Mouse (Mus musculus) lung, postnatal 4 days (tissue): ENCODE measurements around the gene Itpripl2.

ENCODE experiments used
- DNase-seq, 2 experiments: peaks; one replicate each; pipeline ENCODE4 v3.0.0; 2021

Itpripl2 gene

DNA sequence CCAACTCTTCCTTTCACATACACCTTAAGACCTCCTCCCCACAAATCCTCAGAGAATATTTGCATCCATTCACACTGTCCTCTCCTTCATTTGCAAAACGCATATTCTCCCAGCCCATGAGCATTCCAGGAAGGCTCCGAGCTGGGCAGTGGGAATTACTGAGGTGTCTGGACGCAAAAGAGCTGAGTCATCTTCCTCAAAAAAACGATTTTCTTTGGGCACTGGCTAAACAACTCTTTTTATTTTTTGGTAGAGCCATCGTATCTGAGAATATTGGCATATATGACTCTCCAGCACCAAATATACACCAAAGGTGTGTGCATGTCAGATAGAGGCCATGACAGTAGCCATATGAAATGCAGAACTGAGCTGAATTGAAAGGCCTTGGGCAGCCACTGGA lies 4.9 kb downstream of the Itpripl2 start:
- DNase-seq = no peak

DNA sequence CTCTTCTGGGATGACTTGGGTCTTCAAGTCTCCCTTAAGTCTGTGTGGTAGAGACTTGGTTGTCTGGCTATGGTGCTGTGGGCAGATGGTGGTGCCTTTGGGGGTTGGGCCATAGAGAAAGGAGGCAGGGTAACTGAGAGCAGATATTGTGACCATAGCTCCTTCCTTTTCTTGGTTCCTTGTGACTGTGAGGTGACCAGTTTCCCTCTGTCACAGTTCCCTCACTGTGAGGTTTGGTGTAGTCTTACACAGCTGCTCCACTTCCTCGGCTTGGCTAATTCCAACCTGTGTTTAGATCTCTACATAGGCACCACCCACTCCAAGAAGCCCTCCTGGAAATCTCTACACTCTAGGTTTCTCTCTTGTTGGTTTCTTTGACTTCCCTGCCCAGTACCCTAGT lies 7.8 kb downstream of the Itpripl2 start:
- DNase-seq = no peak

GRCm38 (mm10) chr7:118482001-118482400 lies 9.8 kb downstream of the Itpripl2 start:
- DNase-seq = no peak

- DNase-seq = peak in 1 of 2 experiments; percentile 34
These were observed 10.5 kb downstream of the Itpripl2 start for GRCm38 (mm10) chr7:118481047-118481810.

DNA sequence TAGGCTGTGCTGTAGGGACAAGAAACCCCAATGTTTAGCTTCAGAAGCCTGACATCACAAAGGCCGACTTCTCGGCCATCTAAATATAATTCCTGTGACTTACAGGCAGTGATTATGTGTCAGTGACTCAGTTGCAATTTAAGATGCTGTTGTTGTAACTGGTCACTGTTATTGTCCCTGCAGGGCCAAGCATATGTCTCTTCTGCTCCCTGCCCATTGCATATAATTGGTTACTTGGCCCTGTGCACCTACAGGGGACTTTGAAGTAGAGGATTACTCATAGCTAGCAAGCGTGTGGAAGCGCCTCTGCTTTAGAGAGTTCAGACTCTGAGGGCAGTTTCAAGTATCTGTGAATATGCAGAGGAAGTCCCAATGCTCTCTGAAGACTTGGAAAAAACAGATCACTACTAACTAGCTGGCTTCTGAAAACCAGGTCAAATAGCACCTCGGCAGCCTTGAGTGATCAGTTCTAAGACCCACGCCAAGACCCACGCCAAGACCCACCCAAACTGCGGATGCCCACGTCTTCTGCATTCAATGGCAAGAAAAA lies 11.5 kb downstream of the Itpripl2 start:
- DNase-seq = no peak

DNA sequence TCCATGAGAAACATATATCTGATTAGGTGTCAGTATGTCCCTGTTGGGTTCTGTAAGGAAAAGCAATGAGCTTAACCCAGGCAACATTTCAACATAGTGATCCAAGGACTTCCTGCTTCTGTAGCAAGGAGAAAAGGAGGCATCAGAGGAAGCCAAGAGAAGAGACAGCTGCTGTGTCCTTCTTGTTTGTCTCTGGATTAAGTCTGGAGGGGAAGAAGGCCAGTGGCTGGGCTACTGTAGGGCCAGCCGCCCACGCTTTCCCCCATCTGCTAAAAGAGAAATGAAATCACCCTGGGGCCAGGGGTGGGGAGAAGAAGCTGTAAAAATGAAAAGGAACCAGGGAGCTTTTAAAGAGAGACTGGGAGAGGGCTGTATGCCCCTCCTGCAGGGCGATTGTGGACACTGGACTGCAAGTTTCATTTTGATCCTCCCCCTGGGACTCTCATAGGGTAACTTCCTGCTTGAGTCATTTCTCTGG lies 12.9 kb downstream of the Itpripl2 start:
- DNase-seq = peak; percentile 63 to 74

GRCm38 (mm10) chr7:118476428-118476827 lies 15.3 kb downstream of the Itpripl2 start:
- no peak for DNase-seq

GRCm38 (mm10) chr7:118475008-118475705 lies 16.6 kb downstream of the Itpripl2 start:
- DNase-seq = peak; percentile 56 to 69

- DNase-seq = no peak
These were observed 18.9 kb downstream of the Itpripl2 start for GRCm38 (mm10) chr7:118472886-118473285.

DNA sequence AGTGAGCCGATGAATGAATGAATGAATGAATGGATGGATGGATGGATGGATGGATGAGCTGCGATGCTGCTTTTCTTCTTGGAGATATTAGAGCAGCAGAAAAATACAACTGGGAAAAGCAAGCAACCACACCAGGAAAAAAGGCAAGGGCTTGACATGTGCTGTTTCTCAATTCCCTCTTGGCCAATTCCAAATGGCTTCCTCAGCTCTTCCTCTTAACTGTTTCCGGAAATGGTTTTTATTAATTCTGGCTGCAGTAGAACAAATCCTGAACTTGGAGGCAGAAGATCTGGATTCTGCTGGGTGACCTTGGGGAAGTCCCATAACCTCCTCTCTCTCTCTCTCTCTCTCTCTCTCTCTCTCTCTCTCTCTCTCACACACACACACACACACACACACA lies 23.7 kb downstream of the Itpripl2 start:
- no peak for DNase-seq

GRCm38 (mm10) chr7:118464432-118464831 lies 27.3 kb downstream of the Itpripl2 start:
- no peak for DNase-seq

DNA sequence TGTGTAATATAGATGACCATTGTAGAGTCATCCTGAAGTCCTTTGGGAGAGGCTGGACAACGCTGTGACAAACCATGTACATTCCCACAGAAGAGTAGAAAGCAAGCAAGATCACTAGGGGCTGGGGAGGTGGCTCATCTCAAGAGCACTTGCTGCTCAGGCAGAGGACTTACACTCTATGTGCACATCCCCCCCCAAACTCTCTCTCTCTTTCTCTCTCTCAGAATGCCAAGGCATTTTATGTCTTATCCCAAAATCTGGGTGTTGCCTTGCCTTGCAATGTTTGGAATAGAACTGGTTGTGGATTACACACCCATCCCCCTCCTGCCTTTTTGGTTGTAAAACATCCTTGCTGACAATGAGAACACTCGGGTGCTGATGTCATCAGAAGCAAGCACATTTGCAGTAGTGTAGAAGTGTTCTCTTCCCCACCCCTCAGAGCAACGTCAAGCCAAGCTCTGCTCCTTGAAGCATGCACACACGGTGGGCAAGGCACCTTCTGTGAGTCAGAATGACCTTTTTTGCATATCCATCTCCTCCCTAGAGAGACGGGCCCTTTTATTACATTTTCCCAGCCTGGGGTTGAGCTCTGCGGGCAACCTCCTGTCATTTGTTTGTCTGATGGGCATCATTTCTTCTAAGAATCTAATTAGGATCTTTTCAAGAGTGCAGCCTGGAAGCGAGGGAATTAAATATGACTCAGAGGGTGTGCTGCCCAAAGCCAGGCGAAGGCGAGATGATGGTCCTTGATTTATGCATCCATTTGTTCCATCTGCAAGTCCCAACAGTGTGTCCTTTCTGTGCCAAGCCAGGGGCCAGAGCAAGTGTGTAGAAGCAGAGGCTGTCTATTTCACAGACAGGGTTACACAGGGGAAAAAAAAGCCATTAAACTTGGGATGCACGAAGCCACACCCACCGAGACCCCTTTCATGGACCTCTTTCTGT lies 28.7 kb downstream of the Itpripl2 start:
- DNase-seq = peak in 1 of 2 experiments; percentile 38

DNA sequence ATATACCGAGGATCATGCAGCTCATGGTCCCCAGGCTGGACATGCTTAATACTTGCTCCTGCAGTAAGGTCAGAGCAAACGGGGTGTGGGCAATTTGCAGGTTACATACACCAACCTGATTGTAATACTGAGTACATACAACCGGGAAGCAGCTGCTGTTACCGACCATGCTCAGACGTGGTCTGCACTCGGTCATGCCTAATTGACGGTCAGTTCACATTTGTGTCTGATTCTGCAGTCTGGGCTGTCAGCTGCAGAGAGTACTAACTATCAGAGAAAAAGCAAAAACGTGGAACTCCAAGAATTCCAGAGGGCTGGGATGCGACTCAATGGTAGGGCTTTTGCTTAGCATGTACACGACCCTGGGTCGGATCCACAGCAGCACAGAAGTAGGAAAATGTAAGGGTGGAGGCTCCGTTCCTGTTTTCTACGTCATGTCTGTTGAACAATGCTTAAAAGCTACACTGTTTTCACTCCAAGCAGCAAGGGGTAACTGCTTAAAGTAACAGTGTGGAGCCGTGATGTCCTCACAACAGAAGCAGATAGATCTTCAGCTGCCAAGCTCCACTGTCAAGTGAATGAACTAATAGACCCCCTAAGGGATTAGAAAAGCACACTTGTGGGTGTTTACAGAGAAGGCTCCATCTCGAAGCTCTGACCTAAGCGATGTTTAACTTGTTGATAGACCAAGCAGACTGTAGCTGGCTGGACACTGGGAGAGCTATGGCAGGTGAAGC lies 30.2 kb downstream of the Itpripl2 start:
- no peak for DNase-seq

- DNase-seq = no peak
These were observed 38.1 kb downstream of the Itpripl2 start for GRCm38 (mm10) chr7:118453722-118454121.

DNA sequence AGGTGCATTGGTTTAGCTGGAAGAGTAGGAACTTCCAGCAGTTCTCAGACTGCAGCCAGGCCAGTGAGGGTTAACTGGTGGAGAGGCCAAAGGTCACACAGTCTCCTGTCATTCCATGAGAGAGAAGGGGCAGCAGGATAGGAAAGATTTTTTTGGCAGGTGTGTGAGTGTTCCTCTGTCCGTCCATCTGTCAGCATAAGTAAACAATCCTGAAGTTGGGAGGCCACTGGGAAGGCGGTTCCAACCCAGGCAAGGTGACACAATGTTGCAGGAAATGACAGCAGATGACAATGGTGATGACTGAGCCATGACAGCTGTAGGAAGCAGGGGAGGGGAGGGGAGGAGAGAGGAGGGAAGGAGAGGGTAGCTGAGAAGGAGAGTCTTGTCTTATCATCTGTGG lies 38.8 kb downstream of the Itpripl2 start:
- peak; percentile 33 to 52 for DNase-seq

DNA sequence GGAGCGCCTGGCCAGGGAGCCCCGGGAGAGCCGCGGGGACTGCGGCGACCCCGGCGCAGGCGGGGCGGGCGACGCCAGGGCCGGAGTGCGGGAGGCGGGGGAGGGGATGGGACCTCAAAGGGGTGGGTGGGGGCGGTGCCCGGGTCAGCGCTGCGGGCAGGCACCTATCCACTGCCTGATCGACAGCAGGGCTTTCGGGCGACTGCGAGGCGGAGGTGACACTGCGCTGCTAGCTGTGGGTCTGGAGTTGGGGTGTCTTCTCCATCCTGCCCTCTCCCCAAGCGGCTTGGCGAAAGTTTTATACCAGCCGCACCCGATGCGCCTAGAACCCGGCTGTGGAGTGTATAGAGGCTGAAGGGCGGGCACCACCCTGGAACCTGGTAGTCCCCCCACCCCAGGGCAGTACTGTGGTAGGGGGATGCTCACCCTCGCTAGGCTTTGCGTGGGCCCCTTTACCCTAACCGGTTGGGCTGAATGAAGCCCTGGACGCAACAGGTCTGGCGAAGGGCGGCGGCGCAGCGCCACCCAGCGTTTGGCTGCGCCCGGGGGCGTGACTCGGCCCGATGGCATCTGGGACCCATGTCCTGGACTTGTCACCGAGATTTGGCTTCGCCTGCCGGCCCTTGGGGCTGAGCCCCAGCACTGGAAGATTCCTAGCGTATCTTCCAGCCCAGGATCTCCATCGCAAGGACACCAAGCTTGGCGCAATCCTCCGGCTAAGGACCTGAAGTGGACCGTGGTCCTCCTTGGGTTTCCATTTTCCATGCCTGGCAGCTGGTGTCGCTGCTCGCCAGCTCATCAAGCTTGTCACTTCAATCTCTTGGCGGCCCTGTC lies 43.4 kb downstream of the Itpripl2 start, which contains the start of gene Syt17:
Syt17 (minus strand) TSS at position 89 of the 834 bp plus-strand sequence.
- peak; percentile 81 to 87 for DNase-seq

- DNase-seq = peak; percentile 63 to 87
These were observed 44.3 kb downstream of the Itpripl2 start for GRCm38 (mm10) chr7:118447291-118448133.

DNA sequence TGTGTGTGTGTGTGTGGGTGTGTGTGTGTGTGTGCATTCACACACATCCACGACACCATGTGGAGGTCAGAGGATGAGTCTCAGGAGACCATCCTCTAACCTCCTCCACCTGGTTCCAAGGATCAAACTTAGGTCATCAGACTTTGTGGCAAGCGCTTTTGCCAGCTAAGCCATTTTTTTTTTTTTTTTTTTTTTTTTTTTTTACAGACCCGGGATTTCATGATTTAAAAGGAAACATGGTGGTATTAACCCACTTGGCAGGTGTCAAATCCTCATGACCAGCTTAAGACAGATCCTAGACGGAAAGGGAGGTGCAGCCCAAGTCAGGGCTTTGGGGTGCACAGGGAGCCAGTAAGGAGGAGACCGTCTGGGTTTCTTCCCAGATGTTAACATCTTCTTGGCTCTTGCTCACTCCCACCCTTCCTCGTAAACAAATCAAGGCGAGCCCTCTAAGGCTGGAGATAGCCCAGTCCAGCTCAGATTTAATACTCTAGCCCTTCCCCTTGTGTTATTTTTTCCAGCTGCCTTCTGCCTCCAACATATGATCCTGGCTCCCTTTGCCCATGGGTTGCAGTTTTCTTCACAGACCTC lies 47.8 kb downstream of the Itpripl2 start:
- no peak for DNase-seq

DNA sequence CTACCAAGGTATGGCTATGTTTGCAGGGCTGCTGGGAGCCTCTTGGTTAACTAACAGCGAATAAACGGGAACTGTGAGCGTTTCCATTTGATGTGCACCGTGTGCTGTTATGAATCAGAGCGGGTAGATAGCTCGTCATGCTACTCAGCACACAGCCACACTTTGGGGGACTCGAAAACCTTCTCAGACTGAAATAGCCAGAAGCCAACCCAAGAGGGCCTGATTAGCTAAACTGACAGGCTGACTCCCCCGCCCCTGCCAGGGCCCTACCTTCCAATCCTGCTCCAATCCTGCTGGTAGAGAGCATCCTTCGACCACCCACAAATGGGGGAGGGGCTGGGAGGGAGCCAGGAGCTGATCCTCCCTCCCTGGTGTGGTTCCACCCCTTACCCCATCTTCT lies 48.4 kb downstream of the Itpripl2 start:
- no peak for DNase-seq
